Mouse (Mus musculus) G1E-ER4 (cell line): ENCODE data around the gene Mff. TPM values are rescaled to one million over a fixed set of nuclear protein-coding genes. Genes with fewer than 3 reads are reported as not detected.
A peak's percentile ranks its signal among the peaks of the same experiment; 100 is the strongest.

Experiments used
- GATA1 ChIP-seq: IDR thresholded peaks from one replicate; pipeline ENCODE4 v1.8.0; 2012; ENCODE audit warnings: low read length, inconsistent platforms
- polyA plus RNA-seq: library from polyadenylated mRNA; stranded (reverse); fragments of >175 nt; gene quantifications from 2 replicates; pipeline ENCODE4 v1.2.3, GENCODE M21; 2012

Mff gene
- polyA plus RNA-seq = 326 and 432 TPM in 2 replicates

DNA sequence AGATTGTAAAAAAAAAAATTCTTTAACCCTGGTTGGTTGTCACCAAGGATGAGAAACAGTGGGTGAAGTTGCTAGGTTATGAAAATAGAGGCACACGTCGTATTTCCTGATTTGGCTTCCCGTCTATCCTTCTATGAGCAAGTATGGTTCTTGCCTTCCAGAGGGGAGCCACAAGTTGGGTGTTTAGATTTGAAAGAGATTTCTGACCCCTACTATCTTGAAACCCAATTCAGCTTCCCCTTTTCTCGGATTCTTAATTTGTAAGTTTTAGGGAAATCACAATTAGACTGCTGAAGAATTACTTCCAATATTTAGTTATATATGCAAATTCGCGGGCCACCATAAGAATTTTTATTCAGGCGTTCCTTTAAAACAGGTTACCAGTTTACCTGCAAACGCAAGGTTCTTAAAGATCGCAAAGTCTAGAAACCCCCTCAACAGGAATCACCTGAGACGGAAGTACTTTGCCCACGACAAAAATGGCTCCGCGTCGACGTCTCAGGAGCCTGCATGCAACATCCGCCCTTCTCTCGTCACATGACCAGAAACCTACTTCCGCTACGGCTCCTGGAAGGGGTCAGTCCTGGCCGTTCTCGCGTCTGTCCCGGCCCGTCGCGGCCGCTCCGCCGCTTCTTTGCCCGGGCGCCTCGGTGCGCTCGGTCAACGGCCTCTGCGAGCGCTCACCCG, at the start of gene Mff:
TSS of gene Mff (plus strand) at position 552 of the 687 bp plus-strand sequence.
- TF ChIP-seq GATA1 = no peak

GRCm38 (mm10) chr1:82686328-82686727, 38.4 kb upstream of the Mff start:
- TF ChIP-seq GATA1 = peak; percentile 53

GRCm38 (mm10) chr1:82686866-82687265, 37.8 kb upstream of the Mff start:
- no peak for TF ChIP-seq GATA1

GRCm38 (mm10) chr1:82687931-82688330, 36.8 kb upstream of the Mff start:
- no peak for TF ChIP-seq GATA1

DNA sequence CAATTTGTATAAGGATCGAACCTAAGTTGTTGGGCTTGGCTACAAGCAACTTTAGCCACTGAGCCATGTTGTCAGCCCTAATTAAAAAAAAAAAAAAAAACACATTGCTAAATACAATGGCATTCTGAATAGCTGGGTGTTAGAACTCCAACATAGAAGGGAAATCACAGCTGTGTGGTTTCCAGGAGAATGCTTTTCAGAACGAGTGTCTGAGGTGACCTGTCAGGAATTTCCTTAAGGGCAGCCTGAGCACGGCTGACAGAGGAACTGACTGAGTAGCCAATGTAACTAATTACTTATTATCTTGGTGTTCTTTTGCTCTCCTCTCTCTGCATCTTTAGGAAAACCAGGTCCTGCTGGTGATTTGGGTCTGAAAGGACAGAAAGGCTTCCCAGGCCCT, 28.8 kb upstream of the Mff start:
- TF ChIP-seq GATA1 = no peak

DNA sequence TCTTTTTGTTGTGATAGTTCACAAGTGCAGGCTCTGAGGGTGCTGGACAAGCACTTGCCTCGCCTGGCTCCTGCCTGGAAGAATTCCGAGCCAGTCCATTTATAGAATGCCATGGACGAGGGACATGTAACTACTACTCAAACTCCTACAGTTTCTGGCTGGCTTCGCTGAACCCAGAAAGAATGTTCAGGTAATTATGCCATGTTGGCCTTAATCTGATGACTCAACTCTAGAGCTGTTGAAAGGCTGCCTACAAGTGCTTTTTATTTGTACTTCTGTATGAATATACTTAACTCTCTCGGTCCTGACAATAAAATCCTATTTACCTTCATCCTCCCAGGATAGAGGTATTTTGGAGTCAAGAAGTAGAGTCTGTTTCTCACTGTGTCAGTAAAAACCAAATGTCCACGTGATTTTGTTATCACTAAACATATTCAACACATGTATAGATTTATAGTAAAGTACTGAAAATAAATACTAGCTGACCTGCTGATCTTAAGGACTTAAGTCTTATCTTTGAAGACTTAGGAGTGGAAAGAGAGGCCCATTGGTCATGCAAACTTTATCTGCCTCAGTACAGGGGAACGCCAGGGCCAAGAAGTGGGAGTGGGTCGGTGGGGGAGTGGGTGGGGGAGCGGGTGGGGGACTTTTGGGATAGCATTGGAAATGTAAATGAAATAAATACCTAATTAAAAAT, 6.7 kb upstream of the Mff start:
- TF ChIP-seq GATA1 = no peak

- no peak for TF ChIP-seq GATA1
Observed at GRCm38 (mm10) chr1:82725026-82725874, 560 bp downstream of the Mff start.

GRCm38 (mm10) chr1:82725875-82726185, 1.1 kb downstream of the Mff start:
- no peak for TF ChIP-seq GATA1

DNA sequence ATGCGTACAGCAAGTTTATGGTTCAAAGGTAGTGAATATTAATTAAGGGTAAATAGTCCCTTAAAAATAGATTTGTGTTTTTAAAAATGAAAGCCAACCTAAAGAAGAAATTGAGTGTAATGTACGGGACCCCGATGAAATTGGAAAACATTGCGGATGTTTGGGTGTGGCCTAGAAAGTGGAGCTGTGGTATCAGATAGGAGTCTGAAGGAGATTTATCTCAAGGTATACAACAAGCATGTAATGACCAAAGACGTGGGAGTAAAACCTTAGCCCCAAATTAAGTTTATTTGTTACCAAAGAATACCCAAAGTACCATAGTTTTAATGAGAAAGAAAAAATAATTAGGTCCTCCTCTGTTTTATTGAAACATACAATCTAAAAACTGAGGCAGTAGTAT, 1.8 kb downstream of the Mff start:
- peak; percentile 41 for TF ChIP-seq GATA1

DNA sequence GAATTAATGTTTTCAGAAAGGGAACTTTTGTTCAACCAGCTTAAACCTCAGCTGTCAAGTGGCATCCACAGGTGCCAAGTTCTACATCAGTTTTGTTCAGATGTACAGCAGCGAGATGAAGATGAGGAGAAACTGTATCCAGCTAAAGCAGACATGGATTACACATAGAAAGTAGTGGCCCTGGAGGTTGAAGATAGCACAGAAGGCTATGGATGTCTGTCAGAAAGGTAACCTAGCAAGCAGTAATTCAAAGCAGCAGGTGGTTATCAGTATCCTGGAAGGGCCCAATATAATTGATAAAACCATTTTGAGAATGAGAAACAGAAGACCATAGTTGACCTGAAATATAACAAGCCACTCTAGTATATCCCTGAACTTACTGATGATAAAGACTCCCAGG, 8.7 kb downstream of the Mff start:
- TF ChIP-seq GATA1 = no peak

DNA sequence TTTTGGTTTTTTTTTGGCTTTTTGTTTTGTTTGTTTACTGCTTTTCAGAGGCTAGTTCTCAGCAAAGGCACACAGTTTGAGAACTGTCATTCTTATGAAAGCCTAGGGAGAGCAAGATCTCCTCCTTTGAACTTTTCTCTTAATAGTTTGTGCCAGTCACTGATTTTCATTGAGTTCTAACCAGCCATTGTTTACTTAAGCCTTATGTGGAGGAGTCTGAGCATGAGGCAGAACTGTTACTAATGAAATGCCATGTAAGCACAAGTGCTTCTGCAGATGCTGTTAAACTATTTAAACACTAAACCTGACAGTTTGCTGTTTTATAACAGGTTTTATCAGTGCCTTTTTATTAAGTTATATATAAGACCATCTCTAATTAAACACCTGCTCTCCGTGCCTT, 13.4 kb downstream of the Mff start:
- TF ChIP-seq GATA1 = no peak

GRCm38 (mm10) chr1:82741539-82741938, 16.8 kb downstream of the Mff start:
- TF ChIP-seq GATA1 = no peak

- TF ChIP-seq GATA1 = no peak
Observed at GRCm38 (mm10) chr1:82743962-82744361, 19.3 kb downstream of the Mff start.

GRCm38 (mm10) chr1:82746408-82746807, 21.7 kb downstream of the Mff start:
- TF ChIP-seq GATA1 = no peak

DNA sequence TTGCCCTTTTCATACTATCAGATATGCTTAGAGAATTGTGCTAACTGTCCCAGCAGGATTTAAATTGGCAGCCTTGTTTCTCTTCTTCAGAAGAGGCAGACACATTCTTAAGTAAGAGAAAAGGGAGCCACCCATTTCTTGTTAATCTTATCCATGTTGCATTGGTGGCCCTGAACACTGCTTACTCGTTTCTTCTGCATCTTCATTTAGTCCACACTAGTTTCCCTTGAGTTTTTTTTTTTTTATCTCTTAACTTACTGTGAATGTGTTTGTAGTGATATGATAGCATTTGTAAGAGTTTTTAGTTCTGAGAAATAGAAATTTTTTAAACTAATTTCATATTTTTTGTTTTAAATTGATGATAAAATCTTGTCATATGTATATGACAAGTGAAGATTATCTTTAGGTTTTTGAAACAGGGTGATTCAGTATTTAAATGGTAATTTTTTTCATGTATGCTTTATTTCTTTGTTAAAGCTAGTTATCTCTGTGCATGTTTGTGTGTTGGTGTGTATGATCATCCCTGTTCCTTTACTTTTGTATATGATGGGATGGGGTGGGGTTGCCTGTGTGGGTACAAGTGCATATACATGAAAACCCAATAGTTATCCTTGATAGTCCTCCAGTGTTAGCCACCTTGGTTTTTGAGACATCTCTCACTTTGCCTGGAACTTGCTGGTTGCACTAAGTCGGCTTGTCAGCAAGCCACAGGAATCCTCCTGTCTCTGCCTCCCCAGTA, 23.2 kb downstream of the Mff start:
- peak; percentile 10 for TF ChIP-seq GATA1

DNA sequence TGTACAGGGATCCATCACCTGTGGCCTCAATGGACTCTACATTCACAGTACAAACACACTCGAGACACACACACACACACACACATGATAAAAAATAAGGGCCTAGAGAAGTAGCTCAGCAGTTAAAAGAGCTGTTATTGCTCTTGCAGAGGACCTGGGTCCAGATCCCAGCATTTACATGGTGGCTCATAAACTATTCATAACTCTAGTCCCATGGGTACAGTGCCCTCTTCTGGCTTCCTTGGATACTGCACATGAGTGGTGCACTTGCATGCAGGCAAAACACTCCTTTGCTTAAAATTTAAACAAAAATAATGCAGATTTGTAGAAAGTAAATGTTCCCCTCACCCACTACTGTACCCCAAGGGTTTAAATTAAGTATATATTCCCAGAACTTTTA, 34.8 kb downstream of the Mff start:
- no peak for TF ChIP-seq GATA1
